Comparison of ENCODE assay signal across 13 mouse cellular contexts in the genomic region with DNA sequence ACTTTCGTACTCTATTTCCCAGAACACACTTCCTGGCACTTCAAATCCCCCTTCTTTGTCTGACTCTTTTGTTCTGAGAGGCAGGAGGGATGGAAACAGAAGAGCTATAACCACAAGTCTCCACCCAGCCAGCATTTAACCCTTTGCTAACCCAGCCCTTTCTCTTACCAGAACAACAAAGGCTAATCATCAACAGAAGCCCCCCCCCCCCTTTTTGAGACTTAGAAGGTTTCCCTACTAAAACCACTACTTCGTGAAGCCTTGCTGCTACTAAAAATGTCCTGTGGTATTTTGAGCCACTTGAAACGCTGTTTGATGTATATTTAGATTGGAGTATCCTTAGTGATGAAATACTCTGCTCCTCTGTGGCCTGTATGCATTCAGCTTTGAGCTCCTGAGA. TPM values are rescaled to one million over a fixed set of nuclear protein-coding genes. Genes with fewer than 3 reads are reported as not detected.
DNase-seq lines count a peak whose midpoint lies in the region; ATAC-seq lines count a peak whose summit lies in the region.
"Had no signal": no experiment of that assay in that cellular context is flagged by ENCODE, and none has a peak within 500 bp of the region (broad histone marks: within the 10 kb centered on the region; RNA-seq: fewer than 3 reads in every experiment).

No protein-coding gene starts in this region.

- WGBS in neural tube, embryonic 12.5 days: 18% methylated on average over 3 of the region's 3 CpGs
- WGBS in embryonic facial prominence, embryonic 11.5 days: 25% methylated on average over 3 of the region's 3 CpGs
- WGBS in limb, embryonic 12.5 days: 15% methylated on average over 3 of the region's 3 CpGs

- 0 out of 2 replicates have a peak overlapping the region, but pooled peaks have one; percentile 10 for H3K27ac ChIP-seq in neural tube, embryonic 12.5 days
- H3K27ac ChIP-seq in embryonic facial prominence, embryonic 11.5 days (replicated peaks; ENCODE audit: low read depth, low read length): no peak overlapping the region
- peak overlapping the region; percentile 71 for H3K27ac ChIP-seq in limb, embryonic 12.5 days
- H3K27ac ChIP-seq: lung, embryonic 15.5 days had no signal

- no peaks in the 10 kb centered on the region for H3K36me3 ChIP-seq in neural tube, embryonic 12.5 days
- no peaks in the 10 kb centered on the region for H3K36me3 ChIP-seq in embryonic facial prominence, embryonic 11.5 days (replicated peaks; ENCODE audit: control insufficient read depth, insufficient read depth, low read depth, low read length)
- H3K36me3 ChIP-seq in limb, embryonic 12.5 days: no peaks in the 10 kb centered on the region
- H3K36me3 ChIP-seq: lung, embryonic 15.5 days had no signal

- no peak for DNase-seq in neural tube, embryonic 10.5 days (ENCODE audit: extremely low spot score, low spot score)
- DNase-seq in embryonic facial prominence, embryonic 11.5 days (ENCODE audit: low spot score): peak; percentile 49
- no peak for DNase-seq in lung, postnatal 14 days
- DNase-seq in lung, postnatal 36 days: no peak
- DNase-seq in B cell, adult 2 months: no peak
- DNase-seq: cerebellum, postnatal 25 days; heart, postnatal 10 days; kidney, postnatal 14 days; right cerebral cortex, postnatal 4 days had no signal

- ATAC-seq in neural tube, embryonic 12.5 days (ENCODE audit: low FRiP score, low read depth): no peak
- ATAC-seq in embryonic facial prominence, embryonic 11.5 days (replicated peaks; ENCODE audit: insufficient number of reproducible peaks, low FRiP score, low TSS enrichment, low read depth): no peak
- ATAC-seq in limb, embryonic 12.5 days (ENCODE audit: insufficient number of reproducible peaks, insufficient read depth, low FRiP score, low TSS enrichment, low read depth): no peak

- no peak overlapping the region for H3K4me3 ChIP-seq in neural tube, embryonic 12.5 days
- H3K4me3 ChIP-seq in embryonic facial prominence, embryonic 11.5 days (ENCODE audit: low read depth, low read length): no peak overlapping the region
- H3K4me3 ChIP-seq in limb, embryonic 12.5 days (replicated peaks): no peak overlapping the region
- H3K4me3 ChIP-seq: lung, embryonic 15.5 days had no signal

- H3K27me3 ChIP-seq in neural tube, embryonic 12.5 days (replicated peaks): no peaks in the 10 kb centered on the region
- no peaks in the 10 kb centered on the region for H3K27me3 ChIP-seq in embryonic facial prominence, embryonic 11.5 days (ENCODE audit: control insufficient read depth, insufficient read depth, low read length)
- no peaks in the 10 kb centered on the region for H3K27me3 ChIP-seq in limb, embryonic 12.5 days
- H3K27me3 ChIP-seq: lung, embryonic 15.5 days had no signal

- H3K9me3 ChIP-seq in neural tube, embryonic 12.5 days: no peaks in the 10 kb centered on the region
- H3K9me3 ChIP-seq in embryonic facial prominence, embryonic 11.5 days (replicated peaks; ENCODE audit: control insufficient read depth, low read length): no peaks in the 10 kb centered on the region
- no peaks in the 10 kb centered on the region for H3K9me3 ChIP-seq in limb, embryonic 12.5 days
- H3K9me3 ChIP-seq: lung, embryonic 15.5 days had no signal

- H3K9ac ChIP-seq in neural tube, embryonic 12.5 days: no peak overlapping the region
- H3K9ac ChIP-seq in embryonic facial prominence, embryonic 11.5 days (replicated peaks; ENCODE audit: low read length): no peak overlapping the region
- H3K9ac ChIP-seq in limb, embryonic 12.5 days (replicated peaks): no peak overlapping the region
- H3K9ac ChIP-seq: lung, embryonic 15.5 days had no signal

- peaks cover 27% of the 10 kb centered on the region for H3K4me1 ChIP-seq in neural tube, embryonic 12.5 days
- peaks cover 4% of the 10 kb centered on the region for H3K4me1 ChIP-seq in embryonic facial prominence, embryonic 11.5 days (ENCODE audit: control insufficient read depth, insufficient read depth, low read length)
- H3K4me1 ChIP-seq in limb, embryonic 12.5 days (replicated peaks): peaks cover 46% of the 10 kb centered on the region

- H3K4me2 ChIP-seq in neural tube, embryonic 12.5 days (replicated peaks): no peak overlapping the region
- no peak overlapping the region for H3K4me2 ChIP-seq in embryonic facial prominence, embryonic 11.5 days (ENCODE audit: low read depth, low read length)
- H3K4me2 ChIP-seq in limb, embryonic 12.5 days: no peak overlapping the region
- H3K4me2 ChIP-seq: lung, embryonic 15.5 days had no signal

RNA-seq across cellular contexts. Expression of gene Gm21954, which starts 52.7 kb away (rescaled TPM):
- not detected in 2 replicates for polyA plus RNA-seq in neural tube, embryonic 12.5 days (2016; fragmentation: Nextera tagmentation; extraction: Ambion mirVana)
- not detected in 2 replicates for polyA plus RNA-seq in embryonic facial prominence, embryonic 11.5 days (2014; fragmentation: Nextera tagmentation; extraction: Ambion mirVana)
- not detected in 2 replicates for polyA plus RNA-seq in limb, embryonic 12.5 days (2016; fragmentation: Nextera tagmentation; extraction: Ambion mirVana)
- polyA plus RNA-seq: lung, embryonic 15.5 days; testis, adult 2 months had no signal
